Mouse (Mus musculus) ES-Bruce4 (cell line): ENCODE data around the gene Trappc12. TPM values are rescaled to one million over a fixed set of nuclear protein-coding genes. Genes with fewer than 3 reads are reported as not detected.

Experiments used
- H3K27ac ChIP-seq: 2 replicates; pipeline ENCODE4 v1.5.1; 2012; ENCODE audit warnings: low read length, inconsistent platforms; ENCODE audit not compliant: insufficient read depth
- H3K27me3 ChIP-seq: 2 replicates; pipeline ENCODE4 v1.6.1; 2012; ENCODE audit warnings: mild to moderate bottlenecking, low read length, inconsistent platforms; ENCODE audit not compliant: control insufficient read depth, poor library complexity, insufficient read depth, severe bottlenecking
- H3K36me3 ChIP-seq: 2 replicates; pipeline ENCODE4 v1.6.1; 2012; ENCODE audit warnings: inconsistent platforms, mild to moderate bottlenecking, low read length, moderate library complexity; ENCODE audit not compliant: control insufficient read depth, poor library complexity, insufficient read depth, severe bottlenecking
- H3K4me1 ChIP-seq: one replicate; pipeline ENCODE4 v1.8.1; 2011; ENCODE audit warnings: low read length; ENCODE audit not compliant: control insufficient read depth, insufficient read depth
- H3K4me3 ChIP-seq: 2 replicates; pipeline ENCODE4 v1.5.1; 2011; ENCODE audit warnings: low read depth, mild to moderate bottlenecking, low read length
- H3K9ac ChIP-seq: 2 replicates; pipeline ENCODE4 v1.6.1; 2012; ENCODE audit warnings: low read depth, mild to moderate bottlenecking, inconsistent platforms; ENCODE audit not compliant: poor library complexity, severe bottlenecking
- H3K9me3 ChIP-seq: replicated peaks from 2 replicates; pipeline ENCODE4 v1.6.1; 2012; ENCODE audit warnings: mild to moderate bottlenecking, low read length, inconsistent platforms; ENCODE audit not compliant: control insufficient read depth, poor library complexity, insufficient read depth, severe bottlenecking
- EP300 ChIP-seq: IDR thresholded peaks from 2 replicates; pipeline ENCODE4 v1.6.1; 2011; ENCODE audit warnings: low read depth, low read length; ENCODE audit not compliant: insufficient read depth
- POLR2A ChIP-seq: IDR thresholded peaks from one replicate; pipeline ENCODE4 v1.8.1; 2011; ENCODE audit warnings: low read length; ENCODE audit not compliant: insufficient read depth
- polyA plus RNA-seq: library from polyadenylated mRNA; stranded (reverse); fragments of >200 nt; gene quantifications from 2 replicates; pipeline ENCODE4 v1.2.4, GENCODE M21; 2011; ENCODE audit warnings: low read depth; ENCODE audit not compliant: missing spikeins, insufficient read depth, insufficient read length

Trappc12 gene
- polyA plus RNA-seq, 1 experiment, result 29.6 TPM

DNA sequence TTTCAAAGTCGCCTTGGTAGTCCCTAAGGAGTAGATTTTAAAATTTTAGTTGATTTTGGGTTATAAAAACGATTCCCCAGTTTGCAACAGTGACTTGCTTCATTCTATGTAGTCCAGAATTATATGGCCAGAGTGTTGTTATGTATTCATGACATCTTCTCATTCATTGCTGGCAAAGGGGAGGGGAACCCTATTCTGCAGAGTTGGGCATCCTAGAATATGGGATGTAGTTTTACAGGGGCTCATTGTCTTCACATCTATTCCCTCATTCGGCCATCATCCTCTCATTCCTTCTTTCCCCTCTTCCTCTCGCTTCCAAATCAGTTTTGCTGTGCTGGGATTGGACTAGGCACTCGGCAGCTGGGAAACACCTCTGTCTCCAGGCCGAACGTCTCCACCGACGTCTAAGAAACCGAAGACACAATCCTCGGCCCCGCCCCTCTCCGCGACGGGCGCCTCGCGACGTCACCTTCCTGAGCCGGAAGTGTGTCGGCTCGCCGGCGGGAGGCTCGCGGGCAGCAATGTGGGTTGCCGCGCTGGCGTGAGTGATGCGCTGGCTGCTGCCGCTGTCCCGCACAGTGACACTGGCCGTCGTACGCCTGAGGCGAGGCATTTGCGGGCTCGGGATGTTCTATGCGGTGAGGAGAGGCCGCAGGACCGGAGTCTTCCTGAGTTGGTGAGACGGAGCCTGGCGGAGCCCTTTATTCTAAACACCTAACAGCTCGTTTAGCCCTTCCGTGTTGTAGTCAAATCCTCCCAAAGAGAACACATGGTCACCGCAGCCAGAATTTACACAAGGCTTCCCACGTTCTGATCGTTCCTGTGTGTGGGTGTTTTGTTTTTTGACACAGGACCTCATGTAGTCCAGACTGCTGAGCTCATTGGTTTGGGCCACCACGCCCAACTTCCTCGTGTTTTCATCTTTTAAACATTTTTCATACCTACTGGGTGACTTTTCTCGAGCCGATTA, 100.8 kb downstream of the Trappc12 start, which contains the start of gene Rnaseh1:
Gene Rnaseh1, plus strand, starts transcription at position 462 of the 970 bp plus-strand sequence.
- TF ChIP-seq EP300 (no peak), POLR2A (peak; percentile 68)
- H3K36me3 ChIP-seq, result peaks cover 4% of the 10 kb centered on the region
- H3K9me3 ChIP-seq, result no peaks in the 10 kb centered on the region
- no peak within 1 kb of the TSS for H3K27ac ChIP-seq
- H3K4me1 ChIP-seq, result no peaks in the 10 kb centered on the region
- H3K4me3 ChIP-seq, result peak within 1 kb of the TSS; percentile 92
- peak within 1 kb of the TSS; percentile 69 for H3K9ac ChIP-seq
- H3K27me3 ChIP-seq, result no peaks in the 10 kb centered on the region

Other genes starting within 250 kb of the Trappc12 start
- not detected in 2 replicates for gene Dcdc2c, start 198.1 kb downstream of the Trappc12 start, polyA plus RNA-seq
- gene Allc, start 167.9 kb downstream of the Trappc12 start, polyA plus RNA-seq, result not detected in 2 replicates
- not detected in 2 replicates for gene Colec11, start 127.1 kb downstream of the Trappc12 start, polyA plus RNA-seq
- 1,062 and 1,139 TPM in 2 replicates for gene Rps7, start 114.5 kb downstream of the Trappc12 start, polyA plus RNA-seq
- gene Rnaseh1, start 100.9 kb downstream of the Trappc12 start, polyA plus RNA-seq, result 31.1 and 37.0 TPM in 2 replicates
- gene Adi1, start 75.2 kb downstream of the Trappc12 start, polyA plus RNA-seq, result 54.2 and 59.0 TPM in 2 replicates
- gene Eipr1, start 1.3 kb upstream of the Trappc12 start, polyA plus RNA-seq, result 18.4 and 24.2 TPM in 2 replicates